14 mouse cellular contexts compared by ENCODE assay signal in the genomic region with DNA sequence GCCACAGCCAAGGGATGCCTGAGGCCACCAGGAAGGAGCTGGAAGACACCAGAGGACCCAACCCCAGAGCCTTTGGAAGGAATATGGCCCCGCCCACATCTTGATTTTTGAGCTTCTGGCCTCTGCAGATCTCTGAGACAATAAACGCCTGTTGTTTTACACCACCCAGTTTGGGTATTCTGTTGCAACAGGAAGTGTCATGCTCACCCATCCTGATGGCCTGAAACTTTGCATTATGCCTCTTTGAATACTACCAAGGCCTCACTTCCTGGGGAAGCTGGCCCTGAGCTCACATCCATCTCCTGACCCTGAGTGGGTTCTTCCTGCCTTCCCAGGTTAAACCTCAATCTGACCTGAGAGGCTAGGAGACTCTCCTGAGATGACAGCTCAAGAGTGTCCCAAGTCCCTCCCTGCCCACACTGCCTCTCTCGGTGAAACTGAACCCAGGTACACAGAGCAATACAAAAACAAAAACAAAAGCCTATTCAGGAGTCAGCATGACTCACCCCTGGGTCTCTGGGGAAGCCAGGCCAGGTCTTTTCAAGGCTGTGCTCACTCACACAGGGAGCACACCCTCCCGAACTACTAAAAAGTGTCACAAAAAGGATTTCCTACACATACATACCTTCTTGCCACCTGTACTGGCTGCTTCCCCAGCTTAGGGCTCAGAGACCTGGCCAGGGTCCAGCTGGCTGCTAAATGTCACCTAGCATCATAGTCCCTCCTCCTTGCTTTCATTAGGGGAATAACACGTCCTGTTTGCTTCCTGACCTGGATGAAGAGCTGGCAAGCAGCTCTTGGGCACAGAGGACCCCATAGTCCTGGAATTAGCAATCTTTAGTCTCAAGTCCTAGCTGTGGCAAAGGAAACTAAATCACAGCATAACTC. TPM values are rescaled to one million over a fixed set of nuclear protein-coding genes. Genes with fewer than 3 reads are reported as not detected.
A peak's percentile ranks its signal among the peaks of the same experiment; 100 is the strongest.
DNase-seq lines count a peak whose midpoint lies in the region; ATAC-seq lines count a peak whose summit lies in the region.
"Had no signal": no experiment of that assay in that cellular context is flagged by ENCODE, and none has a peak within 500 bp of the region (broad histone marks: within the 10 kb centered on the region; RNA-seq: fewer than 3 reads in every experiment).

No protein-coding gene starts in this region.

- H3K27me3 ChIP-seq in embryonic facial prominence, embryonic 14.5 days (replicated peaks; ENCODE audit: control insufficient read depth, insufficient read depth, low read length): no peaks in the 10 kb centered on the region
- no peaks in the 10 kb centered on the region for H3K27me3 ChIP-seq in embryonic facial prominence, embryonic 10.5 days (replicated peaks; ENCODE audit: low read depth, poor library complexity, severe bottlenecking)
- no peaks in the 10 kb centered on the region for H3K27me3 ChIP-seq in forebrain, embryonic 13.5 days
- H3K27me3 ChIP-seq: embryonic facial prominence, embryonic 15.5 days; neural tube, embryonic 12.5 days had no signal

- no peaks in the 10 kb centered on the region for H3K36me3 ChIP-seq in embryonic facial prominence, embryonic 14.5 days (ENCODE audit: control insufficient read depth, insufficient read depth, low read length)
- H3K36me3 ChIP-seq in embryonic facial prominence, embryonic 10.5 days (replicated peaks): no peaks in the 10 kb centered on the region
- H3K36me3 ChIP-seq in forebrain, embryonic 13.5 days (ENCODE audit: poor library complexity, severe bottlenecking): no peaks in the 10 kb centered on the region
- H3K36me3 ChIP-seq: embryonic facial prominence, embryonic 15.5 days; neural tube, embryonic 12.5 days had no signal

- no peaks in the 10 kb centered on the region for H3K4me1 ChIP-seq in embryonic facial prominence, embryonic 14.5 days (ENCODE audit: control insufficient read depth, insufficient read depth, low read length)
- peaks cover 10% of the 10 kb centered on the region for H3K4me1 ChIP-seq in embryonic facial prominence, embryonic 10.5 days
- peaks cover 5% of the 10 kb centered on the region; the same call in 1 of the 2 replicates for H3K4me1 ChIP-seq in forebrain, embryonic 13.5 days
- H3K4me1 ChIP-seq: embryonic facial prominence, embryonic 15.5 days; neural tube, embryonic 12.5 days had no signal

- 37% methylated on average over 5 of the region's 5 CpGs for WGBS in embryonic facial prominence, embryonic 14.5 days
- 42% methylated on average over 5 of the region's 5 CpGs for WGBS in embryonic facial prominence, embryonic 10.5 days
- 34% methylated on average over 5 of the region's 5 CpGs for WGBS in forebrain, embryonic 13.5 days

- no peak overlapping the region for H3K4me3 ChIP-seq in embryonic facial prominence, embryonic 14.5 days (ENCODE audit: low read depth, low read length)
- H3K4me3 ChIP-seq in embryonic facial prominence, embryonic 10.5 days: no peak overlapping the region
- H3K4me3 ChIP-seq in forebrain, embryonic 13.5 days: no peak overlapping the region
- H3K4me3 ChIP-seq: embryonic facial prominence, embryonic 15.5 days; neural tube, embryonic 12.5 days had no signal

- H3K9ac ChIP-seq in embryonic facial prominence, embryonic 14.5 days (ENCODE audit: low read depth, low read length): no peak overlapping the region
- no peak overlapping the region for H3K9ac ChIP-seq in forebrain, embryonic 13.5 days
- H3K9ac ChIP-seq: embryonic facial prominence, embryonic 15.5 days; neural tube, embryonic 12.5 days had no signal

- H3K27ac ChIP-seq in embryonic facial prominence, embryonic 14.5 days (replicated peaks; ENCODE audit: low read depth, low read length): no peak overlapping the region; the same call in 1 of the 2 replicates
- no peak overlapping the region for H3K27ac ChIP-seq in embryonic facial prominence, embryonic 10.5 days (replicated peaks)
- H3K27ac ChIP-seq in forebrain, embryonic 13.5 days: no peak overlapping the region
- H3K27ac ChIP-seq: embryonic facial prominence, embryonic 15.5 days; neural tube, embryonic 12.5 days had no signal

- no peak overlapping the region for H3K4me2 ChIP-seq in embryonic facial prominence, embryonic 14.5 days (ENCODE audit: low read depth, low read length)
- no peak overlapping the region for H3K4me2 ChIP-seq in forebrain, embryonic 13.5 days
- H3K4me2 ChIP-seq: embryonic facial prominence, embryonic 15.5 days; neural tube, embryonic 12.5 days had no signal

- H3K9me3 ChIP-seq in embryonic facial prominence, embryonic 14.5 days (ENCODE audit: control insufficient read depth, low read length): no peaks in the 10 kb centered on the region
- H3K9me3 ChIP-seq in embryonic facial prominence, embryonic 10.5 days: no peaks in the 10 kb centered on the region
- no peaks in the 10 kb centered on the region for H3K9me3 ChIP-seq in forebrain, embryonic 13.5 days (replicated peaks)
- H3K9me3 ChIP-seq: embryonic facial prominence, embryonic 15.5 days; neural tube, embryonic 12.5 days had no signal

- DNase-seq in embryonic facial prominence, embryonic 14.5 days (ENCODE audit: low spot score): peak; percentile 34
- DNase-seq in embryonic facial prominence, embryonic 10.5 days (ENCODE audit: low spot score): no peak
- peak; percentile 11 for DNase-seq in 3T3-L1 (ENCODE audit: low read depth, low spot score)
- peak; percentile 37 for DNase-seq in adrenal gland, postnatal 10 days
- peak; percentile 65 for DNase-seq in kidney, postnatal 10 days
- DNase-seq in embryo, embryonic 10.5 days (ENCODE audit: low spot score): no peak
- DNase-seq in neural tube, embryonic 10.5 days (ENCODE audit: extremely low spot score, low spot score): no peak
- DNase-seq: heart, postnatal 10 days; thymus, postnatal 36 days had no signal

- peak; percentile 72; the same call in 1 of the 2 replicates for ATAC-seq in embryonic facial prominence, embryonic 14.5 days (ENCODE audit: low read depth)
- ATAC-seq in forebrain, embryonic 13.5 days: no peak

RNA-seq across cellular contexts. Expression of a gene that starts 8.6 kb away (rescaled TPM):
- 0.25 and 0.56 TPM in 2 replicates for polyA plus RNA-seq in embryonic facial prominence, embryonic 14.5 days (2014; fragmentation: Nextera tagmentation; extraction: Ambion mirVana)
- polyA plus RNA-seq in embryonic facial prominence, embryonic 10.5 days (2016; fragmentation: Nextera tagmentation; extraction: Ambion mirVana): 0.20 and 0.34 TPM in 2 replicates
- 1 to 10 TPM in 1 of 2 experiments, under 1 TPM in 1; 0.69 to 1.3 TPM for total RNA-seq in adrenal gland, postnatal 10 days (2021)
- polyA plus RNA-seq in forebrain, embryonic 13.5 days (2015; fragmentation: Nextera tagmentation; extraction: Ambion mirVana): 0.04 TPM in 1 of 2 replicates, not detected in the other
- total RNA-seq: gastrocnemius, adult 8-10 months had no signal

RNA-seq across cellular contexts. Expression of a gene that starts 17.5 kb away (rescaled TPM):
- 0.14 and 0.21 TPM in 2 replicates for polyA plus RNA-seq in embryonic facial prominence, embryonic 14.5 days (2014; fragmentation: Nextera tagmentation; extraction: Ambion mirVana)
- polyA plus RNA-seq in embryonic facial prominence, embryonic 10.5 days (2016; fragmentation: Nextera tagmentation; extraction: Ambion mirVana): 0.05 TPM in 1 of 2 replicates, not detected in the other
- total RNA-seq in adrenal gland, postnatal 10 days (2021): under 1 TPM in 1 of 2 experiments, not detected in 1; 0.09 TPM
- polyA plus RNA-seq in forebrain, embryonic 13.5 days (2015; fragmentation: Nextera tagmentation; extraction: Ambion mirVana): not detected in 2 replicates
- total RNA-seq: gastrocnemius, adult 8-10 months; heart, postnatal 10 days; layer of hippocampus, postnatal 25 days had no signal
- polyA plus RNA-seq: neural tube, embryonic 12.5 days had no signal

RNA-seq across cellular contexts. Expression of a gene that starts 51.2 kb away (rescaled TPM):
- not detected in 2 replicates for polyA plus RNA-seq in embryonic facial prominence, embryonic 14.5 days (2014; fragmentation: Nextera tagmentation; extraction: Ambion mirVana)
- polyA plus RNA-seq in embryonic facial prominence, embryonic 10.5 days (2016; fragmentation: Nextera tagmentation; extraction: Ambion mirVana): not detected in 2 replicates
- not detected for total RNA-seq in adrenal gland, postnatal 10 days (2021)
- not detected in 2 replicates for polyA plus RNA-seq in forebrain, embryonic 13.5 days (2015; fragmentation: Nextera tagmentation; extraction: Ambion mirVana)
- total RNA-seq: gastrocnemius, adult 8-10 months; heart, postnatal 10 days; layer of hippocampus, postnatal 25 days had no signal
- polyA plus RNA-seq: embryonic facial prominence, embryonic 15.5 days; neural tube, embryonic 12.5 days had no signal

Comparison
In these comparisons a context has a peak if more than half of its experiments do, and no peak if none do; other contexts are left out.
1. DNase-seq: peak in embryonic facial prominence, embryonic 14.5 days (single experiment), 3T3-L1 (single experiment), adrenal gland, postnatal 10 days (single experiment) and kidney, postnatal 10 days (single experiment); none in embryonic facial prominence, embryonic 10.5 days (single experiment), embryo, embryonic 10.5 days (single experiment) and neural tube, embryonic 10.5 days (single experiment).